Mouse (Mus musculus) G1E (cell line): Measurements from ENCODE around the gene Slc30a2.

Experiments used
- CTCF ChIP-seq: IDR thresholded peaks from 2 replicates; pipeline ENCODE4 v1.5.1; 2012; ENCODE audit warnings: low read depth, low read length, inconsistent platforms, mixed read lengths
- GATA1 ChIP-seq: IDR thresholded peaks from 2 replicates; pipeline ENCODE4 v1.6.1; 2012; ENCODE audit warnings: borderline replicate concordance, low read length, inconsistent platforms, mixed read lengths
- GATA2 ChIP-seq: IDR thresholded peaks from 2 replicates; pipeline ENCODE4 v1.6.1; 2012; ENCODE audit warnings: low read depth, low read length, inconsistent platforms, borderline replicate concordance
- TAL1 ChIP-seq: conservative IDR thresholded peaks from 2 replicates; pipeline ENCODE4 v1.6.1; 2012; ENCODE audit warnings: low read depth, low read length, inconsistent platforms, mixed read lengths

DNA sequence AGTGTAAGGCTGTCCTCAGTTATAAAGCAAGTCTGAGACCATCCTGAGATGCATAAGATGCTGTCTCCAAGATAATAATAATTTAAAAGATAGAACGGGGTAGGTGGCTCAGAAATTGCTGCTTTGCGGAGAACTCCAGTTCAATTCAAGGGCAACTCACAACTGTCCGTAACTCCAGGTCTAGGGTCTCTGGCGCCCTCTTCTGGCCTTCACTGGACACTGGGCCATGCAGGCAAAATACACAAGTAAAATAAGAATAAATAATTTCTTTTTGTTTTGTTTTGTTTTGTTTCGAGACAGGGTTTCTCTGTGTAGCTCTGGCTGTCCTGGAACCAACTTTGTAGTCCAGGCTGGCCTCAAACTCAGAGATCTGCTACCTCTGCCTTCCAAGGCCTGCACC, 45.4 kb downstream of the Slc30a2 start:
- TF ChIP-seq TAL1, result no peak
- TF ChIP-seq CTCF, result peak; percentile 46; the same call in 1 of the 2 replicates
- no peak for TF ChIP-seq GATA1
- no peak for TF ChIP-seq GATA2
